Mouse (Mus musculus) liver, postnatal 0 days (tissue): ENCODE data around the gene Rars.

ENCODE experiments used
- CTCF ChIP-seq: sonication (generic); IDR thresholded peaks from 2 replicates; pipeline ENCODE4 v1.5.1; 2016; ENCODE audit warnings: antibody characterized with exemption, low read depth
- EP300 ChIP-seq: IDR thresholded peaks from 2 replicates; pipeline ENCODE4 v1.6.1; 2016; ENCODE audit warnings: antibody characterized with exemption, low read depth, mild to moderate bottlenecking

GRCm38 (mm10) chr11:35873624-35874244, 39.4 kb upstream of the Rars start:
- TF ChIP-seq CTCF (no peak), EP300 (no peak)
